Mouse (Mus musculus) liver, postnatal 0 days (tissue): Measurements from ENCODE around the gene Henmt1.

ENCODE experiments used
- CTCF ChIP-seq: sonication (generic); IDR thresholded peaks from 2 replicates; pipeline ENCODE4 v1.5.1; 2016; ENCODE audit warnings: antibody characterized with exemption, low read depth
- EP300 ChIP-seq: IDR thresholded peaks from 2 replicates; pipeline ENCODE4 v1.6.1; 2016; ENCODE audit warnings: antibody characterized with exemption, low read depth, mild to moderate bottlenecking

GRCm38 (mm10) chr3:108911548-108912413 lies 27.9 kb upstream of the Henmt1 start, which contains the start of gene Prpf38b:
- no peak for TF ChIP-seq EP300
- no peak for TF ChIP-seq CTCF
